Mouse (Mus musculus): ENCODE data around the gene Akap13. TPM values are rescaled to one million over a fixed set of nuclear protein-coding genes. Genes with fewer than 3 reads are reported as not detected.

The Akap13 gene
- total RNA-seq, 2 experiments from 2014 or later: 53.2 to 75.9 TPM

DNA sequence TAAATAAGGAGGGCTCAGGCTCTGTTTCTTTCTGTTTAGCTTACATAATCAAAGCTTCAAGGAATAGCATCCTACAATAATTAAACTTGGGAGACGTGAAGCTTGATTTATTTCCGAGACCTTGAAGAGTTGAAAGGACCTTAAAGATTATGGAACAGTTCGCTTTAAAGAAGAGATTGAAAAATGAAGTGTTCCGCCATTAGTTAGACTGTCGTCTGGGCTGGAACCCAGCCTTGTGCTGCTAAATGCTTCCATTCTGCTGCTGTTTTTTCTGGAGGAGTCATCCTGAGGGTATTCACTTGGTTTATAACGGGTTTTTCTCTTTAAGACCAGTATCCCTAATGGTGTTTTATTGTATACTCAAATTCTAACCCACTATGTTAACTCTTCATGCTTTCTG is 164.5 kb downstream of the Akap13 start:
- intact Hi-C loops (cut with DNase I): no loop called here
- DNase-seq: no peak
- Histone ChIP-seq H3K27ac (peak overlapping the region; percentile 55), H3K4me3 (no peak overlapping the region; the same call in 1 of the 2 replicates)
- TF ChIP-seq CTCF (IDR thresholded peaks at IDR 0.05): no peak

DNA sequence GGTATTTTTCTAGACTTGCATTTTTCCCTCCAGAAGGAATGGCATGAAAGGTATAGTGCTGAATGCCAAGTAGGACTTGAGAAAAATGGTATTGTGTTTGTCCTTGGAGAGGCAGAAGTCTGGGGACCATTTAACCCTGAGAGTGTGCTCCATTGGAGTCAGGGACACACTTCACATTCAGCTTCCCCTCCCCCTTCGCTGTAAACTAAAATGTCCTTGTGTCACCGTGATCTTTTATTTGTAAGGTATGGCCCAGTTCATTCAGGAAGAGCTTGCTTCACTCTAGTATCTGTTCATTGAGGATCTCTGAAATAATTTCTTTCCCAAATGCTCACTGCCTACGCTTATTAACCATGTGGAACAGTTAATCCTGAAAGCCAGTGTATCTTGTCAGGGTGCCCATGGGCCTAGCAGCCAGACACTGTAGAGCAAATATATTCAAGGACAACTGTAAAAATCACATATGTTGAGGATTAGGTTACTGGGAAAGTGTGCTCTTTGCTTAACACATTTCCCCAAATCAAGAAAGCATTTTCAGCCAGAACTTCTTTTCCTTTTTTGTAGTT is 165.1 kb downstream of the Akap13 start:
- TF ChIP-seq CTCF (IDR thresholded peaks at IDR 0.05): no peak
- peak overlapping the region; percentile 55 for H3K27ac ChIP-seq

GRCm38 (mm10) chr7:75620976-75621375 is 165.6 kb downstream of the Akap13 start:
- H3K27ac ChIP-seq: peak overlapping the region; percentile 55
- no peak for DNase-seq
- TF ChIP-seq CTCF (IDR thresholded peaks at IDR 0.05): no peak
- intact Hi-C loops (cut with DNase I): no loop called here
- H3K4me3 ChIP-seq: no peak overlapping the region

More for the DNA sequence above, 165.1 kb downstream of the Akap13 start:
- intact Hi-C loops (cut with DNase I): no loop called here
- H3K4me3 ChIP-seq: peak overlapping the region; percentile 0; the same call in 1 of the 2 replicates
- DNase-seq: no peak

GRCm38 (mm10) chr7:75627831-75628230 is 172.5 kb downstream of the Akap13 start:
- TF ChIP-seq CTCF (IDR thresholded peaks at IDR 0.05): no peak
- Histone ChIP-seq H3K27ac (peak overlapping the region; percentile 79), H3K4me3 (peak overlapping the region; percentile 32; the same call in 1 of the 2 replicates)
- DNase-seq: peak; percentile 38
- intact Hi-C loops (cut with DNase I): no loop called here

DNA sequence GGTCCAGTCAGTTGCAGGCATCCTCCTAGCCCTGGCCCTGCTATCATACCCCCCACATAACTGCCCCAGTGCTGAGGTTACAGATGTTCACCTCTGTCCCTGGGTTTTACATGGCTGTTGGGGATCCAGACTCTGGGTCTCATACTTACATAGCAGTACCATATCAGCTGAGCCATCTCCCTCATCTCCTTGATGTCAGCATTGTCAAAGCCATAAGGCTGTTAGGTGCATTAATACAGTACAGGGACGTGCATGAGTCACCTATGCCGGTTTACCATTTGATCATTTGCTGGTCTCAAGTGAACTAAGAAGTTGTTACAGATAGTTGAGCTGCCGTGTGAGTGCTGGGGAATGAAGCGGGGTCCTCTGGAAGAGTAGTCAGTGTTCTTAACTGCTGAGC is 174.3 kb downstream of the Akap13 start:
- H3K4me3 ChIP-seq: no peak overlapping the region
- peak overlapping the region; percentile 79; the same call in 1 of the 2 replicates for H3K27ac ChIP-seq
- intact Hi-C loops (cut with DNase I): no loop called here
- DNase-seq: no peak
- TF ChIP-seq CTCF (IDR thresholded peaks at IDR 0.05): no peak

DNA sequence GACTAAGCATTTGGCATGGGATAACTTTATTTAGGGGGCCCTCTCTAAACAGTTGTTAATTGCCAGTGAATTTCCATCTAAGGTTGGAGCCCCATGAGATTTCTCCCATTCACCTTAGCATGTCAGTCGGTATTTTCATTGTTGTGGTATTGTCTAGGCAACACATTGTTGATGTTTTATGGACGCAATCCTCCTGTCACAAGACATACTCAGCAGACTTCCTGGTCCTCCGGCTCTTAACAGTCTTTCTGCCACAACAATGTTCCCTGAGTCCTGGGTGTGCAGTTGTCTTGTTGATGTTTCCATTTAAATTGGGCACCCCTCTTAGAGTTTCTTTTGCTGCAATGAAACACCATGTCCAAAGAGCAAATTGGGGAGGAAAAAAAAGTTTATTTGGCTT is 177.6 kb downstream of the Akap13 start:
- TF ChIP-seq CTCF (IDR thresholded peaks at IDR 0.05): no peak
- intact Hi-C loops (cut with DNase I): no loop called here
- no peak for DNase-seq
- H3K27ac ChIP-seq: peak overlapping the region; percentile 70
- H3K4me3 ChIP-seq: no peak overlapping the region

DNA sequence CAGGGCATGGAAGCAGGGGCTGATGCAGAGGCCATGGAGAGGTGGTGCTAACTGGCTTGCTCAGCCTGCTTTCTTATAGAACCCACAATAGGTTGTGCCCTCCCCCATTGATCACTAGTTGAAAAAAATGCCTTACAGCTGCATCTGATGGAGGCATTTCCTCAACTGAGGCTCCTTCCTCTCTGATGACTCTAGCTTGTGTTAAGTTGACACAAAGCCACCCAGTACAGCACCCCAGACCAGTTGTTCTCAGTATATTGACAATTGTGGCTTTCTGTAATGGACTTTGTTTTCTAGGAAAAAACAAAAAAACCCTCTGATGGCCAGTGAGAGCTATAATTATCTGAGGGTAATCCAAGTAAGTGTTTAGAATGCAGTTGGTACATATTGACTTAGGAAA is 178.1 kb downstream of the Akap13 start:
- no peak for TF ChIP-seq CTCF (IDR thresholded peaks at IDR 0.05)
- Histone ChIP-seq H3K27ac (peak overlapping the region; percentile 70), H3K4me3 (no peak overlapping the region; the same call in 1 of the 2 replicates)
- intact Hi-C loops (cut with DNase I): no loop called here
- no peak for DNase-seq

DNA sequence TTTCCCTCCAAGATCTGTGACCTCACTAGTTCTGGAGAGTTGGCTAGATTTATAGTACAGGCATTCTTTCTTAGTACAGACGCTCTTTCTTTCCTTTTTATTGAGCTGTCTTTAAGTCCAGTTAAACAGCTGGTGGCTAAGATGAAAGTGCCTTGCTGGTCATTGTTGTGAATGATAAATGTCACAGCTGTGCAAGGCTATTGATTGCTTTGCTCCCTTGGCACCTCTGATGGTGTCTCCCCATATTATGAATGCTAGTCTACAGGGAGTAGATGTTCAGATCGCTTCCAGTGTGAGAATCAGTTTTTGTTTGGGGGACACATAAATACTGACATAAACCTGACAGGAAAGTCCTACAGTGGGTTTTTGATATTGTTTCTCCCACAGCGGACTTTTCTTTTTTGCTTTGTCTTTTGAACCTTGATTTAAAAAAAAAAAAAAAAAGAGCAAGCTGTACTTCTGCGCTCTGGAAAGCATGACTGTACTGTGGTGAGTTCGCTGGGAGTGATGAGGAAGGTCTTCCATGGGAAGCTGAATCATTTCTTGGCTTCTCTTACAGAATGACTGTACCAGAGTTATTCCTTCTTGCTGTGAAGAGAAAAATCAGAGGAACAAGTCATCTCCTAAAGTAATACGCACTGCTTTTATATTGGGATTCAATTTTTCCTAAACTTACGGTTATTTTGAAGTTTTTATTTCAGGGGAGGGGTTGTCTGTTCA is 178.6 kb downstream of the Akap13 start:
- TF ChIP-seq CTCF (IDR thresholded peaks at IDR 0.05): no peak
- intact Hi-C loops (cut with DNase I): no loop called here
- no peak for DNase-seq
- Histone ChIP-seq H3K27ac (peak overlapping the region; percentile 70), H3K4me3 (peak overlapping the region; percentile 20; the same call in 1 of the 2 replicates)

DNA sequence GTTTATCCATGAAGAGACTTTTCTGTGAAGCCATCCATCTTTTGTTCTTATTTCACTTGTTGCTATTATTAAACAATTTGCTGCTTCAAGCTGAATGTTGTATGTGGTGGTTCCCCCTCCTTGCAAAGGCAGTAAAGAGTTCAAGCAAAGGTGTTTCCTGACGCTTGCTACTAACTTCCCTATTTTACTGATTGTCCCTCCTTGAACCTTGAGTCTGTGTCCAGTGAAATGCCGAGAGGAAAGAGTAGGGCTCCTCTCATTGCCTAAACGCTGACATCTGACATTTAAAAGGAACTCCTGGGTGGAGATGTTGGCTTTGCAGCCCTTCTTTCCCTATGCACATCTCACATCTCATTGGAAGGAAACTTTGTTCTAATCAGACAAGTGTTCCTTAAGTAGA is 183.4 kb downstream of the Akap13 start:
- DNase-seq: no peak
- no peak for TF ChIP-seq CTCF (IDR thresholded peaks at IDR 0.05)
- intact Hi-C loops (cut with DNase I): no loop called here
- peak overlapping the region; percentile 85 for H3K27ac ChIP-seq
- H3K4me3 ChIP-seq: no peak overlapping the region

DNA sequence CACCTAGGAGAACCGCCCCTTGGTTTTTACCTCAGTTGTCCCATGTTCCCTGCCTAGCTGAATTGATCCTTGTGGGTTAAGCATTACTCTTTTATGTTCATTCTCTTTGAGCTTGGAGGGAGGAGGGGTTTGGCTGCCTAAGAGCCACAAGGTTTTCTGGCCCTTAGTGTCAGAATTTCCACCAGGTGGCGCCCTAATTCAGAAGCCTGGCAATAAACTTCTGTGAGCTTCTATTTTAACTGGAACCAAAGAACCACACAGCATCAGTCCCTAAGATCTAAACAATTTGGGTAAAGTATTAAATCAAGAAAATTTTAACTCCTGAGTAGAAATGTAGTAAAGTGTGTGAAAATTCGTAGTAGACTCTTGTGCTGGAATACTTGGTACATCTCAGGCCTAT is 184.2 kb downstream of the Akap13 start:
- Histone ChIP-seq H3K27ac (peak overlapping the region; percentile 85), H3K4me3 (peak overlapping the region; percentile 25; the same call in 1 of the 2 replicates)
- DNase-seq: peak; percentile 85
- TF ChIP-seq CTCF (IDR thresholded peaks at IDR 0.05): peak; percentile 90
- intact Hi-C loops (cut with DNase I): no loop called here

GRCm38 (mm10) chr7:75640074-75640473 is 184.7 kb downstream of the Akap13 start:
- DNase-seq: peak; percentile 73
- intact Hi-C loops (cut with DNase I): no loop called here
- no peak for TF ChIP-seq CTCF (IDR thresholded peaks at IDR 0.05)
- Histone ChIP-seq H3K27ac (peak overlapping the region; percentile 85), H3K4me3 (peak overlapping the region; percentile 28)

- Histone ChIP-seq H3K4me3 (peak overlapping the region; percentile 28), H3K27ac (peak overlapping the region; percentile 85)
- DNase-seq: no peak
- intact Hi-C loops (cut with DNase I): no loop called here
- TF ChIP-seq CTCF (IDR thresholded peaks at IDR 0.05): no peak
Observed at GRCm38 (mm10) chr7:75640671-75641070, 185.3 kb downstream of the Akap13 start.

- Histone ChIP-seq H3K27ac (peak overlapping the region; percentile 85), H3K4me3 (peak overlapping the region; percentile 72)
- no peak for TF ChIP-seq CTCF (IDR thresholded peaks at IDR 0.05)
- intact Hi-C loops (cut with DNase I): no loop called here
- no peak for DNase-seq
Observed at GRCm38 (mm10) chr7:75641415-75642177, 186.3 kb downstream of the Akap13 start.

Data from gastrocnemius, adult 2 months (tissue).